Mouse (Mus musculus) fibroblast of lung, adult 2 months (primary cell): ENCODE results near the gene Mesd.

Source experiments
- DNase-seq: peaks from one replicate; pipeline ENCODE4 v3.0.0-alpha.2; 2011; ENCODE audit warnings: low read depth

Gene Mesd

GRCm38 (mm10) chr7:83913405-83913932, 29.2 kb downstream of the Mesd start:
- DNase-seq = no peak

- no peak for DNase-seq
Observed at GRCm38 (mm10) chr7:83913995-83914394, 29.7 kb downstream of the Mesd start.

- peak; percentile 65 for DNase-seq
Observed at GRCm38 (mm10) chr7:83914566-83914965, 30.3 kb downstream of the Mesd start.

GRCm38 (mm10) chr7:83920241-83920640, 36.0 kb downstream of the Mesd start:
- no peak for DNase-seq

- DNase-seq = no peak
Observed at GRCm38 (mm10) chr7:83921637-83922036, 37.4 kb downstream of the Mesd start.

- DNase-seq = peak; percentile 76
Observed at GRCm38 (mm10) chr7:83939017-83939721, 54.9 kb downstream of the Mesd start.

GRCm38 (mm10) chr7:83940136-83940535, 55.9 kb downstream of the Mesd start:
- no peak for DNase-seq

- peak; percentile 26 for DNase-seq
Observed at GRCm38 (mm10) chr7:83941701-83942101, 57.4 kb downstream of the Mesd start.

- DNase-seq = no peak
Observed at GRCm38 (mm10) chr7:83948743-83949142, 64.5 kb downstream of the Mesd start.

GRCm38 (mm10) chr7:83949662-83950061, 65.4 kb downstream of the Mesd start:
- no peak for DNase-seq
